Mouse (Mus musculus) lung, postnatal 0 days (tissue): ENCODE measurements around the gene Vstm2a.

Experiments used
- CTCF ChIP-seq: IDR thresholded peaks from 2 replicates; pipeline ENCODE4 v1.5.1; 2016; ENCODE audit warnings: antibody characterized with exemption, mild to moderate bottlenecking
- EP300 ChIP-seq: IDR thresholded peaks from 2 replicates; pipeline ENCODE4 v1.6.1; 2016; ENCODE audit warnings: antibody characterized with exemption, mild to moderate bottlenecking, control low read depth

DNA sequence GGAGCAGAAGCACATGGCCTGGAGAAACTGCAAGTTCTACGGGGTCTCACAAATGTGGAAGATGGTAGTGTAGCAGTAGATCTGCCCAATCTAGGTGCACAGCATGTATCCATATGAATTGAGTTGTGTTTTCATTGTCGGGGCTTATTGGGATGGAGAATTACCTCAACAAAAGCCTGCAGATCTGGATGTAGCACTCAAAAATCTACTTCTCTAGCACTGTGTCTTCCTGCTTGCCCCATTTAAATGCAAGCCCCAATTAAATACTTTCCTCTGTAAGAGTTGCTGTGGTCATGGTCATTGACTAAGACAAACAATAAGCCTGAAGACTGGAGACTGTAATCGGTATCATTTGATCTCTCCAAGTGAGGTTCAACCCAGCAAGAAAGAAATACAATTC is 88.2 kb downstream of the Vstm2a start:
- TF ChIP-seq CTCF = no peak
- no peak for TF ChIP-seq EP300
